Mouse (Mus musculus): ENCODE data around the gene Asns.

DNA sequence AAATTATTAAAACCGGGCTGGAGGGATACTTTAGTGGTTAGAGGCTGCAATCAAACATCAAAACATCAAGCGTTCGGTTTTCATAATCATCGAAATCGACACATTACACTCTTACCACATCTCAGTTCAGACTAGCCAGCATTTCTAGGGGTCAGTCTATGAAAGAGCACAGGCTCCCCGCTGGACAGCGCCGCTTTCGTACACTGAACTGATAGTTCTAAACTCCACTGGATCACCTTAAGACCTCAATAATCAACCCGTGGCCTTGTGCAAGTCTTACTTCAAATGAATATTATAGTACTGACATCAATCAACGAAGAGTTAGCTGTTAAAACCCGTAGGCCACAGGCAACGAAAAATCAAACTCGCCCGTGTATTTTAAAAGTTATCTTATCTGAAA lies 1.0 kb downstream of the Asns start:
- TF ChIP-seq GATA1 (IDR thresholded peaks at IDR 0.05; ENCODE audit: low read length) (no peak), TAL1 (IDR thresholded peaks at IDR 0.05; ENCODE audit: low read length) (no peak)

Data from erythroblast, embryonic 14.5 days (primary cell).